Comparison of ENCODE assay signal across 35 mouse cellular contexts in genomic region chr16:43400046-43400445, GRCm38 (mm10).
"Had no signal": no experiment of that assay in that cellular context is flagged by ENCODE, and none has a peak within 500 bp of the region (broad histone marks: within the 10 kb centered on the region; RNA-seq: fewer than 3 reads in every experiment).

No protein-coding gene starts in this region.

- H3K36me3 ChIP-seq: heart, embryonic 10.5 days; heart, embryonic 12.5 days; heart, embryonic 13.5 days; heart, embryonic 15.5 days; hindbrain, embryonic 10.5 days; hindbrain, embryonic 12.5 days; hindbrain, embryonic 13.5 days; hindbrain, embryonic 15.5 days; intestine, embryonic 15.5 days; kidney, embryonic 15.5 days had no signal

- H3K4me3 ChIP-seq: heart, embryonic 10.5 days; heart, embryonic 12.5 days; heart, embryonic 13.5 days; heart, embryonic 15.5 days; hindbrain, embryonic 10.5 days; hindbrain, embryonic 12.5 days; hindbrain, embryonic 13.5 days; hindbrain, embryonic 15.5 days; intestine, embryonic 15.5 days; kidney, embryonic 15.5 days; layer of hippocampus, adult 2 months; left cerebral cortex, adult 2 months had no signal

- H3K4me2 ChIP-seq: heart, embryonic 12.5 days; heart, embryonic 13.5 days; heart, embryonic 15.5 days; hindbrain, embryonic 12.5 days; hindbrain, embryonic 13.5 days; hindbrain, embryonic 14.5 days; hindbrain, embryonic 15.5 days; intestine, embryonic 15.5 days; kidney, embryonic 15.5 days had no signal

- H3K4me1 ChIP-seq: heart, embryonic 12.5 days; heart, embryonic 15.5 days; hindbrain, embryonic 10.5 days; hindbrain, embryonic 12.5 days; hindbrain, embryonic 13.5 days; hindbrain, embryonic 15.5 days; intestine, embryonic 15.5 days; kidney, embryonic 15.5 days had no signal

- H3K9me3 ChIP-seq: heart, embryonic 10.5 days; heart, embryonic 12.5 days; heart, embryonic 13.5 days; heart, embryonic 15.5 days; hindbrain, embryonic 10.5 days; hindbrain, embryonic 12.5 days; hindbrain, embryonic 13.5 days; hindbrain, embryonic 15.5 days; intestine, embryonic 15.5 days; kidney, embryonic 15.5 days had no signal

- H3K27me3 ChIP-seq: heart, embryonic 12.5 days; heart, embryonic 13.5 days; heart, embryonic 15.5 days; hindbrain, embryonic 12.5 days; hindbrain, embryonic 13.5 days; hindbrain, embryonic 15.5 days; intestine, embryonic 15.5 days; kidney, embryonic 15.5 days had no signal

- ATAC-seq: hindbrain, embryonic 16.5 days; hindbrain, postnatal 0 days; inflammation-experienced regulatory T-cells, adult 6 months; intestine, embryonic 15.5 days; intestine, embryonic 16.5 days; intestine, postnatal 0 days had no signal

- H3K27ac ChIP-seq: heart, embryonic 10.5 days; heart, embryonic 13.5 days; heart, embryonic 15.5 days; hindbrain, embryonic 10.5 days; hindbrain, embryonic 12.5 days; hindbrain, embryonic 13.5 days; hindbrain, embryonic 14.5 days; hindbrain, embryonic 15.5 days; hindbrain, postnatal 0 days; intestine, embryonic 15.5 days; kidney, embryonic 15.5 days; kidney, postnatal 0 days; layer of hippocampus, adult 2 months; left cerebral cortex, adult 2 months had no signal

- H3K9ac ChIP-seq: heart, embryonic 12.5 days; heart, embryonic 13.5 days; heart, embryonic 15.5 days; hindbrain, embryonic 12.5 days; hindbrain, embryonic 13.5 days; hindbrain, embryonic 14.5 days; hindbrain, embryonic 15.5 days; intestine, embryonic 15.5 days; kidney, embryonic 15.5 days had no signal

- DNase-seq: heart, postnatal 10 days; heart, postnatal 14 days; heart, postnatal 36 days; heart, postnatal 4 days; kidney, adult 11 months; kidney, adult 18-20 months; kidney, adult 2 months; kidney, adult 8-10 months; kidney, adult 9 months; kidney, postnatal 10 days; kidney, postnatal 14 days; kidney, postnatal 25 days; kidney, postnatal 36 days; kidney, postnatal 4 days; layer of hippocampus, adult 9-11 months; layer of hippocampus, postnatal 36 days had no signal
